9 mouse cellular contexts compared by ENCODE assay signal in genomic region chrX:73715476-73716108, GRCm38 (mm10). TPM values are rescaled to one million over a fixed set of nuclear protein-coding genes. Genes with fewer than 3 reads are reported as not detected.
DNase-seq lines count a peak whose midpoint lies in the region; ATAC-seq lines count a peak whose summit lies in the region.
"Had no signal": no experiment of that assay in that cellular context is flagged by ENCODE, and none has a peak within 500 bp of the region (broad histone marks: within the 10 kb centered on the region; RNA-seq: fewer than 3 reads in every experiment).

No protein-coding gene starts in this region.

- peak; percentile 18; the same call in 1 of the 2 replicates for ATAC-seq in embryonic facial prominence, embryonic 12.5 days (ENCODE audit: insufficient number of reproducible peaks, insufficient read depth, low FRiP score, low TSS enrichment)
- ATAC-seq in heart, embryonic 15.5 days (replicated peaks; ENCODE audit: insufficient number of reproducible peaks, insufficient read depth, low FRiP score, low read depth) = peak; percentile 32; the same call in 1 of the 2 replicates

- H3K79me2 ChIP-seq in macrophage (ENCODE audit: inconsistent target) = peaks cover 54% of the 10 kb centered on the region

- WGBS in embryonic facial prominence, embryonic 12.5 days = 29% methylated on average over 21 of the region's 21 CpGs
- WGBS in heart, embryonic 15.5 days = 13% methylated on average over 21 of the region's 21 CpGs
- WGBS in macrophage (ENCODE audit: missing documents) = 37% methylated on average over 21 of the region's 21 CpGs

- no peaks in the 10 kb centered on the region for H3K36me3 ChIP-seq in embryonic facial prominence, embryonic 12.5 days
- H3K36me3 ChIP-seq in heart, embryonic 15.5 days = peaks cover 6% of the 10 kb centered on the region; the same call in 1 of the 2 replicates
- no peaks in the 10 kb centered on the region for H3K36me3 ChIP-seq in macrophage (ENCODE audit: inconsistent target)

- H3K4me3 ChIP-seq in embryonic facial prominence, embryonic 12.5 days = peak overlapping the region; percentile 52
- peak overlapping the region; percentile 59 for H3K4me3 ChIP-seq in heart, embryonic 15.5 days
- H3K4me3 ChIP-seq in macrophage (ENCODE audit: inconsistent target) = peak overlapping the region; percentile 54

- H3K27ac ChIP-seq in embryonic facial prominence, embryonic 12.5 days = peak overlapping the region; percentile 79
- H3K27ac ChIP-seq in heart, embryonic 15.5 days = peak overlapping the region; percentile 87
- H3K27ac ChIP-seq in macrophage = peak overlapping the region; percentile 63

- H3K4me2 ChIP-seq in embryonic facial prominence, embryonic 12.5 days (replicated peaks) = peak overlapping the region; percentile 49
- peak overlapping the region; percentile 73 for H3K4me2 ChIP-seq in heart, embryonic 15.5 days

- peaks cover 22% of the 10 kb centered on the region for H3K4me1 ChIP-seq in embryonic facial prominence, embryonic 12.5 days
- peaks cover 37% of the 10 kb centered on the region for H3K4me1 ChIP-seq in heart, embryonic 15.5 days (replicated peaks)

- peak overlapping the region; percentile 57 for H3K9ac ChIP-seq in embryonic facial prominence, embryonic 12.5 days
- H3K9ac ChIP-seq in heart, embryonic 15.5 days = peak overlapping the region; percentile 60

- H3K9me3 ChIP-seq in embryonic facial prominence, embryonic 12.5 days = no peaks in the 10 kb centered on the region
- no peaks in the 10 kb centered on the region for H3K9me3 ChIP-seq in heart, embryonic 15.5 days (replicated peaks)

- DNase-seq in adrenal gland, adult (ENCODE audit: inconsistent age in 2 of 2, low spot score in 1 of 2) = peak; percentile 48 to 82
- no peak for DNase-seq in adrenal gland, adult 18-20 months (ENCODE audit: low spot score in 2 of 2)
- peak; percentile 57 for DNase-seq in adrenal gland, postnatal 10 days
- peak; percentile 48 for DNase-seq in kidney, postnatal 14 days
- peak; percentile 26 to 62 for DNase-seq in spleen, postnatal 10 days (ENCODE audit: low spot score in 2 of 2)

- no peaks in the 10 kb centered on the region for H3K27me3 ChIP-seq in embryonic facial prominence, embryonic 12.5 days
- H3K27me3 ChIP-seq in heart, embryonic 15.5 days = no peaks in the 10 kb centered on the region

RNA-seq across cellular contexts. Expression of gene Bcap31, which starts 0.4 kb away (rescaled TPM):
- total RNA-seq in adrenal gland, adult 18-20 months (2021) = 100 to 1,000 TPM; 289 to 309 TPM
- 100 to 1,000 TPM; 233 to 236 TPM for total RNA-seq in adrenal gland, postnatal 10 days (2021)
- 164 and 171 TPM in 2 replicates for polyA plus RNA-seq in embryonic facial prominence, embryonic 12.5 days (2016; fragmentation: Nextera tagmentation; extraction: Ambion mirVana)
- polyA plus RNA-seq in heart, embryonic 15.5 days (2015; fragmentation: Nextera tagmentation; extraction: Ambion mirVana) = 163 and 175 TPM in 2 replicates
- 10 to 100 TPM in 24 of 26 experiments, 1 to 10 TPM in 2; 7.8 to 36.6 (median 19.4) TPM for total RNA-seq in macrophage (2018; cell fraction: chromatin; rRNA removed)
- 100 to 1,000 TPM; 144 to 223 (median 182) TPM for total RNA-seq in macrophage (2018; cell fraction: cytosol; rRNA removed)
- 100 to 1,000 TPM in 23 of 26 experiments, 10 to 100 TPM in 3; 29.8 to 200 (median 139) TPM for total RNA-seq in macrophage (2018; cell fraction: nucleus; rRNA removed)
- polyA plus RNA-seq in macrophage (2018) = 211 to 247 TPM (median 232 TPM) in 3 replicates

RNA-seq across cellular contexts. Expression of gene Abcd1, which starts 0.8 kb away (rescaled TPM):
- 10 to 100 TPM; 24.0 to 24.3 TPM for total RNA-seq in adrenal gland, adult 18-20 months (2021)
- 10 to 100 TPM; 24.7 to 31.8 TPM for total RNA-seq in adrenal gland, postnatal 10 days (2021)
- 14.9 and 15.1 TPM in 2 replicates for polyA plus RNA-seq in embryonic facial prominence, embryonic 12.5 days (2016; fragmentation: Nextera tagmentation; extraction: Ambion mirVana)
- polyA plus RNA-seq in heart, embryonic 15.5 days (2015; fragmentation: Nextera tagmentation; extraction: Ambion mirVana) = 13.1 and 17.4 TPM in 2 replicates
- 100 to 1,000 TPM in 11 of 26 experiments, 10 to 100 TPM in 15; 10.5 to 154 (median 89.2) TPM for total RNA-seq in macrophage (2018; cell fraction: chromatin; rRNA removed)
- 10 to 100 TPM; 46.8 to 94.2 (median 67.9) TPM for total RNA-seq in macrophage (2018; cell fraction: cytosol; rRNA removed)
- total RNA-seq in macrophage (2018; cell fraction: nucleus; rRNA removed) = 100 to 1,000 TPM in 8 of 26 experiments, 10 to 100 TPM in 18; 20.2 to 118 (median 81.9) TPM
- 42.0 to 64.5 TPM (median 61.4 TPM) in 3 replicates for polyA plus RNA-seq in macrophage (2018)

RNA-seq across cellular contexts. Expression of gene Plxnb3, which starts 41.3 kb away (rescaled TPM):
- total RNA-seq in adrenal gland, adult 18-20 months (2021) = under 1 TPM; 0.30 to 0.61 TPM
- 1 to 10 TPM in 1 of 2 experiments, under 1 TPM in 1; 0.99 to 1.2 TPM for total RNA-seq in adrenal gland, postnatal 10 days (2021)
- 0.24 and 0.29 TPM in 2 replicates for polyA plus RNA-seq in embryonic facial prominence, embryonic 12.5 days (2016; fragmentation: Nextera tagmentation; extraction: Ambion mirVana)
- polyA plus RNA-seq in heart, embryonic 15.5 days (2015; fragmentation: Nextera tagmentation; extraction: Ambion mirVana) = 0.57 and 0.75 TPM in 2 replicates
- 10 to 100 TPM in 11 of 26 experiments, 1 to 10 TPM in 15; 1.1 to 26.4 (median 9.4) TPM for total RNA-seq in macrophage (2018; cell fraction: chromatin; rRNA removed)
- 1 to 10 TPM; 1.3 to 6.4 (median 2.6) TPM for total RNA-seq in macrophage (2018; cell fraction: cytosol; rRNA removed)
- total RNA-seq in macrophage (2018; cell fraction: nucleus; rRNA removed) = 10 to 100 TPM in 6 of 26 experiments, 1 to 10 TPM in 20; 2.0 to 14.1 (median 7.0) TPM
- 0.69 to 2.3 TPM (median 1.4 TPM) in 3 replicates for polyA plus RNA-seq in macrophage (2018)

RNA-seq across cellular contexts. Expression of gene Slc6a8, which starts 42.6 kb away (rescaled TPM):
- total RNA-seq in adrenal gland, adult 18-20 months (2021) = 10 to 100 TPM; 74.5 to 97.7 TPM
- total RNA-seq in adrenal gland, postnatal 10 days (2021) = 10 to 100 TPM; 31.9 to 43.3 TPM
- 8.3 and 9.0 TPM in 2 replicates for polyA plus RNA-seq in embryonic facial prominence, embryonic 12.5 days (2016; fragmentation: Nextera tagmentation; extraction: Ambion mirVana)
- polyA plus RNA-seq in heart, embryonic 15.5 days (2015; fragmentation: Nextera tagmentation; extraction: Ambion mirVana) = 7.5 and 8.1 TPM in 2 replicates
- 100 to 1,000 TPM in 21 of 26 experiments, 10 to 100 TPM in 5; 72.5 to 508 (median 169) TPM for total RNA-seq in macrophage (2018; cell fraction: chromatin; rRNA removed)
- 100 to 1,000 TPM in 13 of 26 experiments, 10 to 100 TPM in 13; 64.0 to 167 (median 101) TPM for total RNA-seq in macrophage (2018; cell fraction: cytosol; rRNA removed)
- 100 to 1,000 TPM in 25 of 26 experiments, 10 to 100 TPM in 1; 97.6 to 289 (median 150) TPM for total RNA-seq in macrophage (2018; cell fraction: nucleus; rRNA removed)
- polyA plus RNA-seq in macrophage (2018) = 66.4 to 157 TPM (median 124 TPM) in 3 replicates
- total RNA-seq: neutrophil, adult 5-6 weeks had no signal

RNA-seq across cellular contexts. Expression of gene Pnck, which starts 55.7 kb away (rescaled TPM):
- total RNA-seq in adrenal gland, adult 18-20 months (2021) = 10 to 100 TPM; 10.6 to 11.7 TPM
- total RNA-seq in adrenal gland, postnatal 10 days (2021) = 10 to 100 TPM in 1 of 2 experiments, 1 to 10 TPM in 1; 5.6 to 13.8 TPM
- polyA plus RNA-seq in embryonic facial prominence, embryonic 12.5 days (2016; fragmentation: Nextera tagmentation; extraction: Ambion mirVana) = 13.1 and 13.5 TPM in 2 replicates
- 8.8 and 13.7 TPM in 2 replicates for polyA plus RNA-seq in heart, embryonic 15.5 days (2015; fragmentation: Nextera tagmentation; extraction: Ambion mirVana)
- total RNA-seq in macrophage (2018; cell fraction: chromatin; rRNA removed) = 1 to 10 TPM in 2 of 26 experiments, not detected in 24; 1.1 to 1.2 TPM
- total RNA-seq in macrophage (2018; cell fraction: cytosol; rRNA removed) = under 1 TPM in 7 of 26 experiments, not detected in 19; 0.05 to 0.27 (median 0.16) TPM
- total RNA-seq in macrophage (2018; cell fraction: nucleus; rRNA removed) = not detected
- polyA plus RNA-seq in macrophage (2018) = 0.13 TPM in 1 of 3 replicates, not detected in the others
- total RNA-seq: neutrophil, adult 5-6 weeks had no signal

Comparison
In these comparisons a context has a peak if more than half of its experiments do, and no peak if none do; other contexts are left out.
1. DNase-seq: peak in adrenal gland, adult (2 of 2), adrenal gland, postnatal 10 days (single experiment), kidney, postnatal 14 days (single experiment) and spleen, postnatal 10 days (2 of 2); none in adrenal gland, adult 18-20 months (0 of 2).
2. Peak in every context shown above with its lines, with median percentiles within 50 percentile points of each other: H3K27ac ChIP-seq and H3K4me3 ChIP-seq.